Mouse (Mus musculus): ENCODE measurements around the gene Col24a1. TPM values are rescaled to one million over a fixed set of nuclear protein-coding genes. Genes with fewer than 3 reads are reported as not detected.

The Col24a1 gene
- total RNA-seq, 1 experiment from 2014 or later, result not detected

- ATAC-seq (replicated peaks; ENCODE audit: low read depth, poor library complexity, severe bottlenecking), result no peak
Measured at GRCm38 (mm10) chr3:145548441-145549415, 256.5 kb downstream of the Col24a1 start.

DNA sequence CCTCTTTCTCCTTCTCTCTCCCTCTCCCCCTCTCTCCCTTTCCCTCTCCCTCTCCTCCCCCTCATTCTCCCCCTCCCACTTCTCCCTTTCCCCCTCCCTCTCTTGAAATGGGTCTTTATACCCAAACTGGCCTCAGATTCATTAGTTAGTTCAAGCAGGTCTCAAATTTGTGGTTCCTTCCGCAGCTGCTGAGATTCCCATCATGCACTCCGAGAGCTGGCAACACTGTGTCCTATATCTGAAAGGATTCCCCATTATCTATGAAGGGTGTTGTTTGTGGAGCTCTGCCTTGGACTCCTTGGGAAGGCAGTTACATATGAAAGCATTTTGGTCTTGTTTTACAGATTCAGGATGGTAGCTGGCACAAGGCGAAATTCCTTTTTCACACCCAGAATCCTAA, 257.9 kb downstream of the Col24a1 start:
- ATAC-seq (replicated peaks; ENCODE audit: low read depth, poor library complexity, severe bottlenecking), result no peak

DNA sequence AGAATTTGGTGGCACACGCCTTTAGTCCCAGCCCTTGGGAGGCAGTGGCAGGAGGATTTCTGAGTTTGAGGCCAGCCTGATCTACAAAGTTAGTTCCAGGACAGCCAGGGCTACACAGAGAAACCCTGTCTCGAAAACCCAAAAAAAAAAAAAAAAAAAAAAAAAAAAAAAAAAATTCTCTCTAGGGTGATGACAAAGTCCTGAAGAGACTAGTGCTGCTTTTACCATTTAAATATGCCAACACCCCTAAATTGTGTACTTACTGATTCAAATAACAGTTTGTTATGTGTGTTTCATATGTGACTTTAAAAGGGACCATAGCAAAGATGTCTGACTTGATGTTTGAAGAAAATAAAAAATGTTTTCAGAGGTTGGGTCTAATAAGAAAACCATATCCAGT, 262.1 kb downstream of the Col24a1 start:
- no peak for ATAC-seq (replicated peaks; ENCODE audit: low read depth, poor library complexity, severe bottlenecking)

GRCm38 (mm10) chr3:145556206-145556605, 263.9 kb downstream of the Col24a1 start:
- no peak for ATAC-seq (replicated peaks; ENCODE audit: low read depth, poor library complexity, severe bottlenecking)

- ATAC-seq (replicated peaks; ENCODE audit: low read depth, poor library complexity, severe bottlenecking), result no peak
Measured at GRCm38 (mm10) chr3:145559675-145560074, 267.4 kb downstream of the Col24a1 start.

DNA sequence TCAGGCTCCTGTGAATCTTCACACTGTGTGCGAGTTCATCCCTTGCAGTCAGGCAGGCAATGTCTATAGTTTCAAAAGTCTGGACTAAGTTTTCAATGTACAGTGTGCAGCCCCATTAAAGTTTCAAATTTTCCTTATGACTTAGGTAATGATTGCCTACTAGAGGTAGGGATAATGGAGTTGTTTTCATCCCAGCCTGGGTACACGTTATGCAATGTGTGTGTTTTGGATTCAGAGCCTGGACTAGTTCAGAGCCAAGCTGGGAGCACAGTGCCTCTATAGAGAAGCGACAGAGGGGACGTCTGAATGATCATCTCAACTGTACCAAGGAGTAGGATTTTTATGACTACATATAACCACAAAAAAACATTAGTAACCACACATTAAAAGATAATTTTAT, 267.8 kb downstream of the Col24a1 start:
- ATAC-seq (replicated peaks; ENCODE audit: low read depth, poor library complexity, severe bottlenecking), result no peak

DNA sequence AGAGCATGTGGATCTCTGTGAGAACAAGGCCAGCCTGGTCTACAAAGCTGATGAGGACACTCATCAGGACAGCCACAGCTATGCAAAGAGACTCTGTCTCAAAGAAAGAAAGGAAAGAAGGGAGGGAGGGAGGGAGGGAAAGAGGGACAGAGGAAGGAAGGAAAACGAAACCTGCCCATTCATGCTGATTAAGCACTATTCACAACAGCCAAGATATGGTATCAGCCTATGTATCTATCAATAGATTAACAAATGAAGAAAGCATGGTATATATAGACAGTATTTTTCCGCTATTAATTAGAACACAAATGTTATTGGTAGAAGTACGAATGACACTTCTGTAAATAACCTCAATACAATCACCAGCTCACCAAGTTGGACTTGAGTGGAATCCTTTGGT, 282.2 kb downstream of the Col24a1 start:
- ATAC-seq (replicated peaks; ENCODE audit: low read depth, poor library complexity, severe bottlenecking), result no peak

DNA sequence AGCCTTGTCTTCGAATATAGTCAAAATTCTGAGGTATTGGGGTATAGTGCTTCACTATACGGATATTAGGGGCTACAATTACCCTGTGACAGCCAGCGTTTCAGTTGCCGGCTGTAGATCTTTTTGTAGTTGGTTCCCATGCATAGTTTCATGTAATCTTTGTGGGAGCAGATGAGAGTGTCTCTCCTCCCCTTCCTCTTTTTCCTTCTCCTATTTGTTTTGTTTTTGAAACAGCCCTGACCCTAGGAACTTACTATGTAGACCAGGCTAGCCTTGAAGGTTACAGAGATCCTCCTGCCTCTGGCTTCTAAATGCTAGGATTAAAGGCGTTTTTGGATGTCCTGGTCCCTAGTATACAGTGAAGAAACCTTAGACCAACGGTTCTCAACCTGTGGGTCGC, 283.1 kb downstream of the Col24a1 start:
- ATAC-seq (replicated peaks; ENCODE audit: low read depth, poor library complexity, severe bottlenecking), result no peak

DNA sequence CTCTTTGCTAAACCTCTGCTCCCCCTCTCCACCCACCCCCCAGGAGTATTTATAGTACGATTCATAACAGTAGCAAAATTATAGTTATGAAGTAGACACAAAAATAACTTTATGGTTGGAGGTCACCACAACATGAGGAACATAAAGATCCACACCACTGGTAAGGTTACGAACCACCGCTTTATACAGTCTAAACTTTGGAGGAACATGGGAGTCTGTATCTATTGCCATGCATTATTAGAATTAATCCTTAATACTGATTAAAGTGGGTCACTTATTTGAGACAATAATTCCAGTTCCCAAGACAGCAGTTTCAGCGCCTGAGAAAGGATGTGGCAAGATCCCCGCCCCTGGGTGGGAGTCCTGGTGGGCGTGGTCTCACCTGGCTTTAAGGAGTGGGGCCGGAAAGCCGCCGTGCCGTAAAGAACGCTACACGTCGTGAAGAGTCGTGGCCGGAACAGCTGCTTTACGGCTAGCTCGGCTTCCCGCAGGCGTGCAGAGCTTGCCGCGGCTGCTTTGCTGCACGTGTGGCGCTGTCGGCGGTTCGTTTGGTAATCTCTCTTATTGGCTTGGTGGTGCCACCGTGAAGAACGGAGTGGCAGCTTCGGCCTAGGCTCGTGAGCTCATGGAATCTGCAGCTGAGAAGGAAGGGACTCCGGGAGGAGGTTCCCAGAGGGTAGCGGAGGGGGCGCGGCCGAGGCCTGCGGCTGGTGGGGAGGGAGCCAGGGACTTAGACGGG, 283.6 kb downstream of the Col24a1 start, which contains the start of gene Znhit6:
Gene Znhit6 (plus strand): TSS at position 463 of the 739 bp plus-strand sequence.
- peak; percentile 93 for ATAC-seq (replicated peaks; ENCODE audit: low read depth, poor library complexity, severe bottlenecking)

GRCm38 (mm10) chr3:145576482-145576822, 284.2 kb downstream of the Col24a1 start:
- ATAC-seq (replicated peaks; ENCODE audit: low read depth, poor library complexity, severe bottlenecking), result peak; percentile 76; the same call in 1 of the 2 replicates

- no peak for ATAC-seq (replicated peaks; ENCODE audit: low read depth, poor library complexity, severe bottlenecking)
Measured at GRCm38 (mm10) chr3:145576876-145577275, 284.6 kb downstream of the Col24a1 start.

- ATAC-seq (replicated peaks; ENCODE audit: low read depth, poor library complexity, severe bottlenecking), result no peak
Measured at GRCm38 (mm10) chr3:145583043-145583442, 290.8 kb downstream of the Col24a1 start.

DNA sequence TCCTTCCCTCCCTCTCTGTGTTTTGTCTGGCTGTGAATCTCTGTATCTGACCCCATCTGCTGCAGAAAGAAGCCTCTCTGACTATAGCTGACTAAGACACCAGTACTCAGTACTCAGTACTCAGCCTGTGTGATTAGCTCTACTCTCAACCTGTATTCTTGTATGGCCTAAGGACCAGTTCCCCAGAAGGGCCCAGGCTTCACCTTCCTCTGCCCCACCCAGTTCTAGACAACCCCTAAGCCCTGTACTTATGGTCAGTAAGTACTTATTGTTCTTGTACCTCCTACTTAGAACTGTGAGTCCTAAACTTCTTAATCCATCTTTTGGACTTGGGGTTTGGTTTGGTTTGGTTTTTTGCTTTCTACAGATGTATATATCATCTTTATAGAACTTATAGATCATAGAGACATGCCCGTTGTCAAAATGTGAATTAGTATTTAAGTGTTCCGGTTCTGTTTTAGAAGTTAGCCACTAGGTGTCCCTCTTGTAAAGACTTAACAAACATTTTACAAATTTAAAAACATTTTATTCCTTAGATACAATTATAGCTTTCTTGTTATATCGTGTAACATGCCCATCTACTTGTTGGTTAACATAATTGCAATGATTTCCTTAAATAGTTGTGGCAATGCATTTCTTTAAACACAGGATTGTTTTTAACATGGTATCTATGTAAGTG, 291.4 kb downstream of the Col24a1 start:
- ATAC-seq (replicated peaks; ENCODE audit: low read depth, poor library complexity, severe bottlenecking), result no peak; the same call in 1 of the 2 replicates

GRCm38 (mm10) chr3:145590562-145590961, 298.3 kb downstream of the Col24a1 start:
- peak; percentile 54; the same call in 1 of the 2 replicates for ATAC-seq (replicated peaks; ENCODE audit: low read depth, poor library complexity, severe bottlenecking)

DNA sequence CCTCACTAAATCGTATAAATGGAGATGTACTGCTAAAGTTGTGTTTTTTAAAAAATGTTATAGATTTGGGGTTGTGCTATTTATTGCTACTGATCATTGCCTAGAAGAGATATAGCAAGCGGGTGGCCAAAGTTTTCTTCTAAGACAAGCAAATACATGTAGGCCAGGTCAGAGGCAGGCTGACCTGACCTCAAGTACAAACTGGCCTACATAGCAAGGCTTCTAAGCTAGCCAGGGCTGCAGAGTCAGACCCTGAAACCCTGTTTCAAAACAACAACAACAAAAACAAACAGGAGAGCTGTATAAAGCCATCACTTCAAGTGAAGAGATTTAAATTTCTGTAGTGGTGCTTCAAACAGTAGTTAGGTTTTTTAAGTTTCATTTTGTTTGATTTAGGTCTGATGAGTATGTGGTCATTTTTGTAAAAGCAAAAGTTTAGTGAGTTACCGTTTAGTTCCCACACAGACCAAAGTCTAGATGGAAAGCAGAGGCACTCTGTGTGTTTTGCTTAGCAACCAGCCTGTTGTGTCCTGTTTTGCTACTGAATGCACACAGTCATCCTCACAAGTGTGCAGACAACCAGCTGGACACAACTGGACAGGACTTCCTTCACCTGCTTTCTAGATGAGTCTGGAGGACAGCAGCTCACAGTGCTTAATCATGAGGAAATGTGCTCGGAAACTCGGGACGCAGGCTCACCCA, 299.7 kb downstream of the Col24a1 start:
- no peak for ATAC-seq (replicated peaks; ENCODE audit: low read depth, poor library complexity, severe bottlenecking)

DNA sequence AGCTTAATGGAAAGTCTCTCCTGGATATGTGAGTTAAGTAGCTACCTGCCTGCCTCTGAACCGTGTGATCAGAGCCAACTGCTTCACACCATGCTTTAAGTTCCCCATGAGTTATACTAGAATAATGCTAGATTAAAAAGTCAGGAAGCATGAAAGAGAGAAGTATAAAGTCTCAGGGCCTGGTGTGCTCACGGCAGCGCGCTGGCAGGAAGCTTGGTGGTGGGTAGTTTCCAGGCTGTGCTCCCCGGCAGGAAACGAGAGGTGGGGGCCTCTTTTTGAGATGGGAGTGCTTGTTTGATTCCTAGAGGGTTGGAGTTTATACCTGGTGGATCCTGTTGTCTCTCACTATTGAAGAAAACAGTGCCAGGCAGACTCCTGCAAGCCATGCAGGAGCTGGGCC, 303.1 kb downstream of the Col24a1 start:
- ATAC-seq (replicated peaks; ENCODE audit: low read depth, poor library complexity, severe bottlenecking), result 0 out of 2 replicates have a peak, but pooled peaks have one; percentile 46

GRCm38 (mm10) chr3:145599059-145599458, 306.8 kb downstream of the Col24a1 start:
- no peak for ATAC-seq (replicated peaks; ENCODE audit: low read depth, poor library complexity, severe bottlenecking)

DNA sequence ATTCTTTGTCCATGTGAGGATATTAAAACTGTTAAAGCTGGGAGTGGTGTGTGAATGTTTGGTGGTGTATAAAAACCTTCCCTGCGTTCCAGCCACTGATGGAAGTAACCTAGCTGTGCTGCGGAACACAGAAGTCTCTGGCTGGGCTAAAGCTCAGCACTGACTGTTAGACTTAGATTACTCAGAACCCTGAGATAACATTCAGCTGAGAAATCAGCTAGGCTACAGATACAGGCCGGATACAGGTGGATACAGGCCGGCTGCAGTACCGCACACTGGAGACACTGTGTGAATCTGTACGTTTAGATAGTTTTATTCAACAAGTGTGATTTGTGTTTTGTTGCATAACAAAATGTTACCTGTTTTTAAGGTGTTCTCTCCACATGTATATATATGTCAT, 308.5 kb downstream of the Col24a1 start:
- ATAC-seq (replicated peaks; ENCODE audit: low read depth, poor library complexity, severe bottlenecking), result no peak

DNA sequence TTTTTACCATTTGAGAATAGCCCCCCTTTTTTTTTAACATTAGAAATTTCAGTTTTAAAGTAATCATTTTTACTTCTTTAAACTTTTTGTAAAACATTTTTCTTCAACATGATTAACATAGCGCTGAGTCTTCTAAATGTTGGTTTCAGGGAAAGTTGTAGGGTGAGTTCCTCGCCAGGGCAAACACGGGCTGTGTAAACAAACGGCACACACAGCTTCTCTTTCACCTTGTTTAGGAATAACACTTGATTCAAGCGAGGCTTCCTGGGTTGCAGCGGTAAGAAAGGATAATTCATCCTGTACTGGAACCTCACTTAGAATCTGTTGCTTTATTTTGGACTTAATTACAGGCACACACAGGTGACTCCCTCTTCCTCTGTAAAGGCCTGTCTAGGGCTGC, 309.1 kb downstream of the Col24a1 start:
- no peak for ATAC-seq (replicated peaks; ENCODE audit: low read depth, poor library complexity, severe bottlenecking)

Measured in common myeloid progenitor, adult 5-6 weeks (primary cell).